Mouse (Mus musculus) brain, embryonic 14.5 days (tissue): ENCODE measurements at regions not wholly inside any gene's neighbourhood (a gene's known extent, or its start where the extent isn't known, plus 50 kb on each side); places are given as distances from the start of the nearest gene placed in this dataset.

Source experiments
- CTCF ChIP-seq: fragments of 200-500 bp; IDR thresholded peaks from 2 replicates; pipeline ENCODE4 v1.5.1; 2012; ENCODE audit warnings: inconsistent platforms, mild to moderate bottlenecking, moderate library complexity, borderline replicate concordance; ENCODE audit not compliant: insufficient read depth, insufficient read length; ENCODE audit errors: extremely low read depth
- POLR2A ChIP-seq: fragments of 200-500 bp; IDR thresholded peaks from 2 replicates; pipeline ENCODE4 v1.6.1; 2012; ENCODE audit warnings: mild to moderate bottlenecking, inconsistent platforms, borderline replicate concordance; ENCODE audit not compliant: poor library complexity, insufficient read depth, insufficient read length, severe bottlenecking; ENCODE audit errors: extremely low read depth

GRCm38 (mm10) chr2:118035333-118035732 is 76.3 kb upstream of the Thbs1 start:
- TF ChIP-seq CTCF (no peak), POLR2A (no peak)
